Mouse (Mus musculus): ENCODE measurements around the gene Crat. TPM values are rescaled to one million over a fixed set of nuclear protein-coding genes. Genes with fewer than 3 reads are reported as not detected.

The Crat gene
- polyA plus RNA-seq (2015; fragmentation: Nextera tagmentation; extraction: Ambion mirVana) = 25.9 and 29.4 TPM in 2 replicates

DNA sequence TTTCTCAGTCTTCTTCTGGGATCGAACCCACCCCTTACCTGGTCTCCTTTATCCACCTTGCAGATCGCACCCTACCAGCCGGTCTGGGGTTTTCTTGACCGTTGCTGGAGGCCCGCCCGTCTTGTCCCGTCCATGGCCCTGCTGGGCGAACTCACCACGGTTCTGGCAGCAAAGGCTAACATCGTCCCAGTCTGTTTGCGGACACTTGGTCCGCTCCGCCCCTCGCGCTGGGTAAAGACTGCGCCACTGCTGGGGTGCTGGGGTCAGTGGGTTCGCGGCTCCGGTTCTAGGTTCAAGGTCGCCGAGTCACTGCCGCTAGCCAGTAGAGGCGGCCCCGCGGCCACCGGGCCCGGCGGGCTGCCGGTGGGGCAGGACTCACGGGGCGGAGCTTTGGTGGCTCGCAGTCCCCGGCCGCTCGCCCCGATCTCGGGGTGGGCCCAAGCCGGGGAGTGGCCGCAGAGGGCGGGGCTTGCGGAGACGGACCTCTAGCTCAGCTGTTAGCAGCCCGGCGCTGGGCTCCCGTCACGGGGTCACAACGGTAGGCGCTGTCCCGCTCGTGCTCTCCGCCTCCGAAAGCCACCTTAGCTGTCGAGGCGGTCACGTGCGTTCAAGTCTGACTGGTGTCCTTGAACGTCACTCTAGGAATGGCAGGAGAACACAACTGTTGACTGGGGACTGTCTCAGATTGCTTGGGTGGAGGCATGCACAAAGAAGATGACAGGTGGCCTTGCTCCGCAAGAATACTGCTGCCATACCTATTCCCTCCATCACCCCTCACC lies at the start of gene Crat:
Gene Crat, minus strand, starts transcription at position 657 of the 779 bp plus-strand sequence.
- Histone ChIP-seq H3K4me3 (ENCODE audit: low read length) (peak within 1 kb of the TSS; percentile 91), H3K9me3 (ENCODE audit: control insufficient read depth, low read length) (no peaks in the 10 kb centered on the region), H3K4me1 (ENCODE audit: control insufficient read depth, insufficient read depth, low read length) (peaks cover 28% of the 10 kb centered on the region), H3K27ac (ENCODE audit: low read length) (peak within 1 kb of the TSS; percentile 97), H3K36me3 (ENCODE audit: control insufficient read depth, insufficient read depth, low read length) (no peaks in the 10 kb centered on the region), H3K27me3 (replicated peaks; ENCODE audit: control insufficient read depth, insufficient read depth, low read length) (no peaks in the 10 kb centered on the region), H3K9ac (ENCODE audit: low read depth, low read length) (peak within 1 kb of the TSS; percentile 98), H3K4me2 (ENCODE audit: low read depth, low read length) (peak within 1 kb of the TSS; percentile 85)
- 1% methylated on average over 58 of the region's 58 CpGs for WGBS
- peak; percentile 94 for ATAC-seq

DNA sequence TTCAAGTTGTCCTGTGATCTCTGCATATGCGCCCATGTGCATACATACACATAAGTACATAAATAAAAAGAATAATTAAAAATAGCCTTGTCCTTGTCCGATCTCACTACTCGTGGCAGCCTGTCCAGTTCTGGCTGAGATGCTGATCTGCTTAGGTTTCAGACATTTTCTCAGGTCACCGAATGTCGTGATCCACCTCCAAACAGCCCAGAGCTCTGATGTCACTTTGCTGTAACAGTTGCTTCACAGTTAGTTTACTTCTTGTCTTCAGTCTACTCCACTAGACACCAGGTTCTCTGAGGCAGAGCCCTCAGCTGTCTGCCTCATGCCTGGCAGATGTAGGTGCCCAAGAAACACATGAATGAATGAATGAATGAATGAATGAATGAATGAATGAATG lies 48.8 kb upstream of the Crat start:
- peaks cover 18% of the 10 kb centered on the region for H3K4me1 ChIP-seq (ENCODE audit: control insufficient read depth, insufficient read depth, low read length)
- no peaks in the 10 kb centered on the region for H3K36me3 ChIP-seq (ENCODE audit: control insufficient read depth, insufficient read depth, low read length)
- no peaks in the 10 kb centered on the region for H3K27me3 ChIP-seq (replicated peaks; ENCODE audit: control insufficient read depth, insufficient read depth, low read length)
- no peak for ATAC-seq
- H3K9me3 ChIP-seq (ENCODE audit: control insufficient read depth, low read length) = no peaks in the 10 kb centered on the region
- H3K4me2 ChIP-seq (ENCODE audit: low read depth, low read length) = peak overlapping the region; percentile 68
- peak overlapping the region; percentile 82 for H3K27ac ChIP-seq (ENCODE audit: low read length)
- 60% methylated on average over 5 of the region's 5 CpGs for WGBS
- peak overlapping the region; percentile 35 for H3K9ac ChIP-seq (ENCODE audit: low read depth, low read length)
- peak overlapping the region; percentile 38 for H3K4me3 ChIP-seq (ENCODE audit: low read length)

DNA sequence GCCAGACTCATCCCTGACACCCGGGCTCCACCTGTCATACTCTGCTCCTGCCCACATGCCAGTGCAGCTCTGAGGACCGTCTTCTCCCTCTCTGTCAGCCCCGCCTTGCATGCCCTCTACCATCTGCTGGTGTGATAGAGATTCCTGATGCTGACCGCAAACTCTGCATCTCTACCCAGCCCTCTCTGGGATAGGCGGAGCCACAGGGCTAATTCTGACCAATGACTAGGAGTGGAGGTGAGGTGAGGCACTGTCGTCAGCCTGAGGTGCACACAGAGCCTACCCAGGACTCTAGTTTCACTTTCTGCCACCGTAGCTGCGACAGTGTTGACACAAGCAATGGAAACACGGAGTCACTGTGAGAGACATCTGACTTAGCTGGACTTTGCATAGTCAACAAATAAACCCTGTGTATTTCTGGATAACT lies 48.3 kb upstream of the Crat start:
- peak overlapping the region; percentile 38 for H3K4me3 ChIP-seq (ENCODE audit: low read length)
- no peaks in the 10 kb centered on the region for H3K9me3 ChIP-seq (ENCODE audit: control insufficient read depth, low read length)
- 4% methylated on average over 9 of the region's 9 CpGs for WGBS
- no peaks in the 10 kb centered on the region for H3K27me3 ChIP-seq (replicated peaks; ENCODE audit: control insufficient read depth, insufficient read depth, low read length)
- peak overlapping the region; percentile 82 for H3K27ac ChIP-seq (ENCODE audit: low read length)
- H3K9ac ChIP-seq (ENCODE audit: low read depth, low read length) = peak overlapping the region; percentile 35
- peak; percentile 97 for ATAC-seq
- H3K4me1 ChIP-seq (ENCODE audit: control insufficient read depth, insufficient read depth, low read length) = peaks cover 18% of the 10 kb centered on the region
- H3K36me3 ChIP-seq (ENCODE audit: control insufficient read depth, insufficient read depth, low read length) = no peaks in the 10 kb centered on the region
- peak overlapping the region; percentile 68 for H3K4me2 ChIP-seq (ENCODE audit: low read depth, low read length)

DNA sequence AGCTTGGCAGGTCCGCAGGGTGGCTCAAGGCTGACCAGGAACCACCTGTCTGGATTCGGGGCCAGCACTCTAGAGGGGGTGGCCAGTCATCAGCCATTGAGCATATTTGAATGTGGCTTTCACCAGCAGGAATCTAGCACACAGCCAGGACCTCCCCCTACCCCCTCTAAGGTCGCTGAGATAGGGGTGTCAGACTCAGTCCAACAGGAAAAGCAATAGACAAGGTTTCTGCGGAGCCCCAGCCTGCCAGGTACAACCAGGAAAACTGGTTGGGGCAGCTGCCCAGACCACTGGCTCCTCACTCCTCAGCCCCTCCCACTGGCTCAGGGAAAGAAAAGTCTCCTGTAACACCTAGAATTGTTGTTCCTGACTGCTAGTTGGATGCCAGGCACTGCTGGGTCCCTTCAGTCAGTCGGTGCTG lies 47.7 kb upstream of the Crat start:
- ATAC-seq = peak; percentile 72
- Histone ChIP-seq H3K27me3 (replicated peaks; ENCODE audit: control insufficient read depth, insufficient read depth, low read length) (no peaks in the 10 kb centered on the region), H3K36me3 (ENCODE audit: control insufficient read depth, insufficient read depth, low read length) (no peaks in the 10 kb centered on the region), H3K9ac (ENCODE audit: low read depth, low read length) (peak overlapping the region; percentile 35), H3K9me3 (ENCODE audit: control insufficient read depth, low read length) (no peaks in the 10 kb centered on the region), H3K4me3 (ENCODE audit: low read length) (peak overlapping the region; percentile 38; the same call in 1 of the 2 replicates), H3K27ac (ENCODE audit: low read length) (peak overlapping the region; percentile 82), H3K4me2 (ENCODE audit: low read depth, low read length) (peak overlapping the region; percentile 68), H3K4me1 (ENCODE audit: control insufficient read depth, insufficient read depth, low read length) (peaks cover 18% of the 10 kb centered on the region)
- 12% methylated on average over 5 of the region's 5 CpGs for WGBS

DNA sequence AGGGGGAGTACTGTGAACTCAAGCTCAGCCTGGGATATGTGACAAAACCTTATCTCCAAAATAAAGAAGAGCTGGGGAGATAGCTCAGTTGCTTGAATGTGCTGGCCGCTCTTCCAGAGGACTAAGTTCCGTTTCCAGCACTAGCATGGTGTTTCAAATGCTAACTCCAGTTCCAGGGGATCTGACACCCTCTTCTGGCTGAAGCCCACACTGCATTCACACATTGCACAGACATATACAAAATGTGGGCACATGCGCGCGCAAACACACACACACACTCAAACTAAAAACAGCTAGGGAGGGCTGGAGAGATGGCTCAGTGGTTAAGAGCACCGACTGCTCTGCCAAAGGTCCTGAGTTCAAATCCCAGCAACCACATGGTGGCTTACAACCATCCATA lies 43.6 kb upstream of the Crat start:
- Histone ChIP-seq H3K4me3 (ENCODE audit: low read length) (no peak overlapping the region), H3K27me3 (replicated peaks; ENCODE audit: control insufficient read depth, insufficient read depth, low read length) (no peaks in the 10 kb centered on the region), H3K9ac (ENCODE audit: low read depth, low read length) (no peak overlapping the region), H3K36me3 (ENCODE audit: control insufficient read depth, insufficient read depth, low read length) (no peaks in the 10 kb centered on the region), H3K9me3 (ENCODE audit: control insufficient read depth, low read length) (no peaks in the 10 kb centered on the region), H3K4me1 (ENCODE audit: control insufficient read depth, insufficient read depth, low read length) (peaks cover 11% of the 10 kb centered on the region), H3K27ac (ENCODE audit: low read length) (no peak overlapping the region), H3K4me2 (ENCODE audit: low read depth, low read length) (no peak overlapping the region)
- ATAC-seq = no peak
- 91% methylated on average over 6 of the region's 6 CpGs for WGBS

DNA sequence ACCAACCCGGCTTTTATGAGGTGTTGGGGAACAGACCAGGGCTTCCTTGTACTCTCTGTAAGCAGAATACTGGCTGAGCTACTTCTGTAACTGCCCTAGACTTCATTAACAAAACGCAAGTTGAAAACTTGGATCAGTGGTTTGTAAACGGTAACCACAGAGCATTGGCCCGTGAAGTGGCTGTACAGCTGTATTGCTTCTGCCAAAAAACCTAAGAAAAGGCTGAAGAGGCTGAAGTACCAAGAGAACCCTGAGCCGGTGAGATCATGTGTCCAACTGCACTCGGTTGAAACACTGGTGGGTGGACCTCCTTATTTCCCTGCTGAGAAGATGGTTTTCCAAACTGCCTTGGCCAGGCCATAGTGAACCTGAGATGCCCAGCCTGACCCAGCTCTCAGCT lies 42.7 kb upstream of the Crat start:
- H3K9ac ChIP-seq (ENCODE audit: low read depth, low read length) = no peak overlapping the region
- ATAC-seq = no peak
- H3K27ac ChIP-seq (ENCODE audit: low read length) = no peak overlapping the region
- no peaks in the 10 kb centered on the region for H3K27me3 ChIP-seq (replicated peaks; ENCODE audit: control insufficient read depth, insufficient read depth, low read length)
- H3K4me2 ChIP-seq (ENCODE audit: low read depth, low read length) = no peak overlapping the region
- no peak overlapping the region for H3K4me3 ChIP-seq (ENCODE audit: low read length)
- WGBS = 71% methylated on average over 6 of the region's 6 CpGs
- H3K4me1 ChIP-seq (ENCODE audit: control insufficient read depth, insufficient read depth, low read length) = peaks cover 6% of the 10 kb centered on the region
- no peaks in the 10 kb centered on the region for H3K36me3 ChIP-seq (ENCODE audit: control insufficient read depth, insufficient read depth, low read length)
- no peaks in the 10 kb centered on the region for H3K9me3 ChIP-seq (ENCODE audit: control insufficient read depth, low read length)

DNA sequence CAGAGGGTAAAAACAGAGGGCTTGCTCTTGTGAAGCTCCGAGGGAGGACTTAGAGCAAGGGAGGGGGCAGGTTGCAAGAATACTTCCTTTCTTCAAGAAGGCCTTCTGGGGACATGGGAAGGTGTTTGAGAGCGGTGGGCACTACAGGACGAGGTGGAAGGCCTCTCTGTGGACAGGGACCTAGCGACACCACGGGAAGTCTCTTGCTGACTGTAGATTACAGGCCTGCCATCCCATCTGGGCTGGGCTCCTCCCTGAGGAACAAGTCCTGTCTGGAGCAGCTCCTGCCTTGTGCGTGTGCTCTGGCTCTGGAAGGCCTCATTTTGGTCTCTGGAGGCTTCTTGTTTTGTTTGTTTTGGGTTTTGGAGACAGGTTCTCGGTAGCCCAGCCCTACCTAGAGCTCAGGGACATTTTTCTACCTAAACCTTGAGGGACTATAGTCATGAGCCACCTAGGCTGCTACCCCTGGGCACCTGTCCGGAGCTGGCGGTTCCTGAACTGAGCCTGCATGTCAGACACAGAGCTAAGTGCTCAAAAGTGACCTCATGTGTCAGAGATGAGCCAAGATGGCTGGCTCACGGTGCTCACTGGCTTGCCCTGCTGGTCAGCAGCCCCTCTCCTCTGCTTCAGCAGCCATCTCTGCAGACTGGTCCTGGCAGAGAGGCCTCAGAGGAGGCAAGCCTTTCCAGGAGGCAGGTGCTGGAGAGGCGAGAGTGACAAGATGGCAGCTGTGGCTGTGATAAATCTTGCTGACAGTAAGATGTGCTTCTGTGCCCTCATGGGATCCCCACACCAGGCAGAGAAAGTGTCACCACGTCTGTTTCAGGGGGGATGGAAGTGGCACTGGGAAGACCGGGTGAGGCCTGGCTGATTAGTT lies 40.7 kb upstream of the Crat start:
- ATAC-seq = no peak
- no peaks in the 10 kb centered on the region for H3K36me3 ChIP-seq (ENCODE audit: control insufficient read depth, insufficient read depth, low read length)
- no peaks in the 10 kb centered on the region for H3K27me3 ChIP-seq (replicated peaks; ENCODE audit: control insufficient read depth, insufficient read depth, low read length)
- H3K4me2 ChIP-seq (ENCODE audit: low read depth, low read length) = no peak overlapping the region
- H3K4me1 ChIP-seq (ENCODE audit: control insufficient read depth, insufficient read depth, low read length) = no peaks in the 10 kb centered on the region
- H3K4me3 ChIP-seq (ENCODE audit: low read length) = no peak overlapping the region
- WGBS = 65% methylated on average over 13 of the region's 13 CpGs
- H3K9ac ChIP-seq (ENCODE audit: low read depth, low read length) = no peak overlapping the region
- H3K9me3 ChIP-seq (ENCODE audit: control insufficient read depth, low read length) = no peaks in the 10 kb centered on the region
- H3K27ac ChIP-seq (ENCODE audit: low read length) = no peak overlapping the region

DNA sequence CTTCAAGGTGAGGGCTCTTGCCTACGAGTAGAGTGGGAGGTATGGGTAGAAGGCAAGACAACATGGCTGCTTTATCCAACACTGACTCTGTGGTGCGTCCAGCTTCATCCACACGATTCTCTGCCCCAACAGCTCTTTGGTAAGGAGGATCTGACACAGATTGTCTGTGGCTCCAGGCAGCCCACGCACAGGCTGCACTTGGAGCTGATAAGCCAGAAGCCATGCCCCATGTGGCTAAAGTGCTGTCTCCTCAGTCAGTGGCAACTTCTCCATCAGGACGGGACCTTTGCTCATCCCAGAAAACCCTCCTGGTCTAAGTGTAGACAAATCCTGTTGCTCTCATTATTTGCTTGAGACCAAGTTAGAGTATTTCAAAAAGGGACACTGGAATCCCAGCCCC lies 39.0 kb upstream of the Crat start:
- Histone ChIP-seq H3K9ac (ENCODE audit: low read depth, low read length) (no peak overlapping the region), H3K27me3 (replicated peaks; ENCODE audit: control insufficient read depth, insufficient read depth, low read length) (no peaks in the 10 kb centered on the region), H3K4me1 (ENCODE audit: control insufficient read depth, insufficient read depth, low read length) (no peaks in the 10 kb centered on the region), H3K4me2 (ENCODE audit: low read depth, low read length) (no peak overlapping the region), H3K36me3 (ENCODE audit: control insufficient read depth, insufficient read depth, low read length) (peaks cover 7% of the 10 kb centered on the region), H3K9me3 (ENCODE audit: control insufficient read depth, low read length) (no peaks in the 10 kb centered on the region), H3K27ac (ENCODE audit: low read length) (no peak overlapping the region), H3K4me3 (ENCODE audit: low read length) (no peak overlapping the region)
- ATAC-seq = no peak
- WGBS = 78% methylated on average over 5 of the region's 5 CpGs

DNA sequence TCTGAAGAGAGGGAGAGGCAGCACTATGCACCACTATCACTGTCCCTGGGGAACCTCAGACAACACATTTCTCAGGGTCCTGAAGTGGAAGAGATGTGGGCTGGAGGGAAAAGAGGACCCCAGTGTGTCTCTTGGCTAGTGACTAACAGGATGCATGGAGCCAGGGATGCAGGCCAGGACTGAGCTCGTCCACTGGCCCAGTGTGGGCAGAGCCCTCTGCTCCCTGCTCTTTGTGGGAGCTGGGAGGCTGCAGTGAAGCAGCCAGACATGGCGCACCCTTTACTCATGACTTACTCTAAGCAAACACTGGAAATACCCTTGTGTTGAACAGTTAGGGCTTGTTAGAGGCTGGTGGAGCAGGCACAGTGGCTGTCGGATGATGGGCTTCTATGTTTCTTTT lies 38.0 kb upstream of the Crat start:
- H3K4me3 ChIP-seq (ENCODE audit: low read length) = no peak overlapping the region
- H3K27ac ChIP-seq (ENCODE audit: low read length) = no peak overlapping the region
- H3K27me3 ChIP-seq (replicated peaks; ENCODE audit: control insufficient read depth, insufficient read depth, low read length) = no peaks in the 10 kb centered on the region
- H3K4me2 ChIP-seq (ENCODE audit: low read depth, low read length) = no peak overlapping the region
- ATAC-seq = no peak
- H3K9ac ChIP-seq (ENCODE audit: low read depth, low read length) = no peak overlapping the region
- peaks cover 14% of the 10 kb centered on the region for H3K36me3 ChIP-seq (ENCODE audit: control insufficient read depth, insufficient read depth, low read length)
- no peaks in the 10 kb centered on the region for H3K4me1 ChIP-seq (ENCODE audit: control insufficient read depth, insufficient read depth, low read length)
- H3K9me3 ChIP-seq (ENCODE audit: control insufficient read depth, low read length) = no peaks in the 10 kb centered on the region
- WGBS = 88% methylated on average over 3 of the region's 3 CpGs

Data from intestine, embryonic 16.5 days (tissue).